Mouse (Mus musculus) lung, embryonic 16.5 days (tissue): ENCODE data around the gene Fubp1. TPM values are rescaled to one million over a fixed set of nuclear protein-coding genes. Genes with fewer than 3 reads are reported as not detected.

Experiments used
- ATAC-seq: fragments of 200-750 bp; cut with Nextera tagmentation; 2 replicates; pipeline ENCODE4 v1.8.0; 2017; ENCODE audit warnings: low read depth, mild to moderate bottlenecking, moderate library complexity
- H3K27ac ChIP-seq: fragments of 300-500 bp; sonication (generic); 2 replicates; pipeline ENCODE4 v1.5.1; 2014; ENCODE audit warnings: mild to moderate bottlenecking, control low read depth, low read length
- H3K27me3 ChIP-seq: fragments of 300-500 bp; sonication (generic); 2 replicates; pipeline ENCODE4 v1.6.1; 2014; ENCODE audit warnings: low read depth, low read length, mixed read lengths; ENCODE audit not compliant: control insufficient read depth, insufficient read depth
- H3K36me3 ChIP-seq: fragments of 300-500 bp; sonication (generic); 2 replicates; pipeline ENCODE4 v1.6.1; 2014; ENCODE audit warnings: low read length; ENCODE audit not compliant: control insufficient read depth, insufficient read depth
- H3K4me1 ChIP-seq: fragments of 300-500 bp; sonication (generic); replicated peaks from 2 replicates; pipeline ENCODE4 v1.6.1; 2014; ENCODE audit warnings: low read length, mixed read lengths; ENCODE audit not compliant: control insufficient read depth, insufficient read depth
- H3K4me2 ChIP-seq: fragments of 300-500 bp; sonication (generic); 2 replicates; pipeline ENCODE4 v1.6.1; 2014; ENCODE audit warnings: low read depth, low read length, control low read depth
- H3K4me3 ChIP-seq: fragments of 300-500 bp; sonication (generic); 2 replicates; pipeline ENCODE4 v1.5.1; 2014; ENCODE audit warnings: mild to moderate bottlenecking, low read length, control low read depth
- H3K9ac ChIP-seq: fragments of 300-500 bp; sonication (generic); 2 replicates; pipeline ENCODE4 v1.6.1; 2014; ENCODE audit warnings: low read length, control low read depth
- H3K9me3 ChIP-seq: fragments of 300-500 bp; sonication (generic); 2 replicates; pipeline ENCODE4 v1.6.1; 2016; ENCODE audit warnings: low read length; ENCODE audit not compliant: control insufficient read depth
- WGBS: fragments of 180-500 bp; shearing (Covaris S2); extraction: QIAGEN DNeasy Blood & Tissue Kit; methylation state at CpG from one replicate; pipeline ENCODE4 v1.1.7; 2014; 5-methylcytosine and 5-hydroxymethylcytosine counted together
- polyA plus RNA-seq: library from polyadenylated mRNA; unstranded; fragments of >200 nt; fragmentation: Nextera tagmentation; extraction: Ambion mirVana; gene quantifications from 2 replicates; pipeline ENCODE4 v1.2.1, GENCODE M21; 2015

The Fubp1 gene
- polyA plus RNA-seq = 231 and 251 TPM in 2 replicates

- Histone ChIP-seq H3K9me3 (no peaks in the 10 kb centered on the region), H3K9ac (peak within 1 kb of the TSS; percentile 100), H3K36me3 (no peaks in the 10 kb centered on the region), H3K4me2 (peak within 1 kb of the TSS; percentile 70), H3K27me3 (no peaks in the 10 kb centered on the region), H3K4me1 (peaks cover 19% of the 10 kb centered on the region), H3K27ac (peak within 1 kb of the TSS; percentile 99), H3K4me3 (peak within 1 kb of the TSS; percentile 94)
- under 1% methylated on average over 84 of the region's 85 CpGs for WGBS
- peak; percentile 97 for ATAC-seq
Observed at GRCm38 (mm10) chr3:152209967-152210634, at the start of gene Fubp1, which contains the start of gene Dnajb4. Gene Fubp1 (plus strand): TSS chr3:152210422. Gene Dnajb4 (minus strand): TSS chr3:152210302.

- Histone ChIP-seq H3K9ac (no peak overlapping the region), H3K36me3 (no peaks in the 10 kb centered on the region), H3K9me3 (no peaks in the 10 kb centered on the region), H3K4me3 (no peak overlapping the region), H3K4me2 (no peak overlapping the region), H3K4me1 (0 out of 2 replicates have a peak, but pooled peaks cover 5% of the 10 kb centered on the region), H3K27me3 (peaks cover under 1% of the 10 kb centered on the region; the same call in 1 of the 2 replicates), H3K27ac (no peak overlapping the region)
- 59% methylated on average over 4 of the region's 4 CpGs for WGBS
- no peak for ATAC-seq
Observed at GRCm38 (mm10) chr3:152160607-152161006, 49.6 kb upstream of the Fubp1 start.

- H3K4me2 ChIP-seq = no peak overlapping the region
Observed at GRCm38 (mm10) chr3:152163320-152163719, 46.9 kb upstream of the Fubp1 start.

GRCm38 (mm10) chr3:152165014-152165350, 45.2 kb upstream of the Fubp1 start:
- no peaks in the 10 kb centered on the region for H3K36me3 ChIP-seq
- H3K4me2 ChIP-seq = peak overlapping the region; percentile 80
- peaks cover 16% of the 10 kb centered on the region for H3K4me1 ChIP-seq
- H3K4me3 ChIP-seq = peak overlapping the region; percentile 55
- H3K9ac ChIP-seq = peak overlapping the region; percentile 64
- 37% methylated on average over 9 of the region's 9 CpGs for WGBS
- no peak overlapping the region for H3K27ac ChIP-seq
- peaks cover 3% of the 10 kb centered on the region; the same call in 1 of the 2 replicates for H3K27me3 ChIP-seq
- no peaks in the 10 kb centered on the region for H3K9me3 ChIP-seq
- ATAC-seq = no peak

More at GRCm38 (mm10) chr3:152163320-152163719, 46.9 kb upstream of the Fubp1 start:
- Histone ChIP-seq H3K36me3 (no peaks in the 10 kb centered on the region), H3K4me3 (no peak overlapping the region), H3K9ac (no peak overlapping the region), H3K27ac (no peak overlapping the region), H3K27me3 (peaks cover 3% of the 10 kb centered on the region; the same call in 1 of the 2 replicates), H3K9me3 (no peaks in the 10 kb centered on the region), H3K4me1 (peaks cover 16% of the 10 kb centered on the region)
- no peak for ATAC-seq
- 71% methylated on average over 8 of the region's 8 CpGs for whole genome bisulfite sequencing

GRCm38 (mm10) chr3:152165351-152166098, 44.7 kb upstream of the Fubp1 start:
- no peak overlapping the region for H3K27ac ChIP-seq
- WGBS = 3% methylated on average over 53 of the region's 53 CpGs

GRCm38 (mm10) chr3:152166099-152166423, 44.2 kb upstream of the Fubp1 start, which contains the start of gene Gipc2:
Gene Gipc2 (minus strand): TSS chr3:152166230.
- Histone ChIP-seq H3K27me3 (peaks cover 3% of the 10 kb centered on the region; the same call in 1 of the 2 replicates), H3K36me3 (no peaks in the 10 kb centered on the region), H3K27ac (no peak within 1 kb of the TSS), H3K4me1 (peaks cover 18% of the 10 kb centered on the region), H3K4me3 (peak within 1 kb of the TSS; percentile 55), H3K9ac (peak within 1 kb of the TSS; percentile 64), H3K4me2 (peak within 1 kb of the TSS; percentile 80), H3K9me3 (no peaks in the 10 kb centered on the region)
- WGBS = 20% methylated on average over 10 of the region's 10 CpGs
- no peak for ATAC-seq

More at GRCm38 (mm10) chr3:152165351-152166098, 44.7 kb upstream of the Fubp1 start:
- H3K4me3 ChIP-seq = peak overlapping the region; percentile 55
- peaks cover 16% of the 10 kb centered on the region for H3K4me1 ChIP-seq
- peak overlapping the region; percentile 64 for H3K9ac ChIP-seq
- ATAC-seq = peak; percentile 61
- H3K36me3 ChIP-seq = no peaks in the 10 kb centered on the region
- H3K27me3 ChIP-seq = peaks cover 3% of the 10 kb centered on the region; the same call in 1 of the 2 replicates
- peak overlapping the region; percentile 80 for H3K4me2 ChIP-seq
- no peaks in the 10 kb centered on the region for H3K9me3 ChIP-seq

- Histone ChIP-seq H3K9me3 (no peaks in the 10 kb centered on the region), H3K9ac (peak overlapping the region; percentile 18; the same call in 1 of the 2 replicates), H3K4me1 (peaks cover 23% of the 10 kb centered on the region), H3K27me3 (peaks cover 3% of the 10 kb centered on the region; the same call in 1 of the 2 replicates), H3K4me2 (peak overlapping the region; percentile 40), H3K4me3 (peak overlapping the region; percentile 23), H3K36me3 (no peaks in the 10 kb centered on the region), H3K27ac (no peak overlapping the region)
- WGBS = 17% methylated on average over 29 of the region's 29 CpGs
- peak; percentile 14; the same call in 1 of the 2 replicates for ATAC-seq
Observed at GRCm38 (mm10) chr3:152166699-152167451, 43.3 kb upstream of the Fubp1 start.

GRCm38 (mm10) chr3:152168007-152168406, 42.2 kb upstream of the Fubp1 start:
- H3K4me1 ChIP-seq = peaks cover 30% of the 10 kb centered on the region
- peaks cover 3% of the 10 kb centered on the region; the same call in 1 of the 2 replicates for H3K27me3 ChIP-seq
- H3K4me3 ChIP-seq = no peak overlapping the region
- no peak for ATAC-seq
- no peak overlapping the region for H3K4me2 ChIP-seq
- no peak overlapping the region for H3K9ac ChIP-seq
- WGBS = 91% methylated on average over 10 of the region's 10 CpGs
- H3K27ac ChIP-seq = no peak overlapping the region
- no peaks in the 10 kb centered on the region for H3K9me3 ChIP-seq
- no peaks in the 10 kb centered on the region for H3K36me3 ChIP-seq
